Comparison of ENCODE assay signal across 22 mouse cellular contexts in the genomic region with DNA sequence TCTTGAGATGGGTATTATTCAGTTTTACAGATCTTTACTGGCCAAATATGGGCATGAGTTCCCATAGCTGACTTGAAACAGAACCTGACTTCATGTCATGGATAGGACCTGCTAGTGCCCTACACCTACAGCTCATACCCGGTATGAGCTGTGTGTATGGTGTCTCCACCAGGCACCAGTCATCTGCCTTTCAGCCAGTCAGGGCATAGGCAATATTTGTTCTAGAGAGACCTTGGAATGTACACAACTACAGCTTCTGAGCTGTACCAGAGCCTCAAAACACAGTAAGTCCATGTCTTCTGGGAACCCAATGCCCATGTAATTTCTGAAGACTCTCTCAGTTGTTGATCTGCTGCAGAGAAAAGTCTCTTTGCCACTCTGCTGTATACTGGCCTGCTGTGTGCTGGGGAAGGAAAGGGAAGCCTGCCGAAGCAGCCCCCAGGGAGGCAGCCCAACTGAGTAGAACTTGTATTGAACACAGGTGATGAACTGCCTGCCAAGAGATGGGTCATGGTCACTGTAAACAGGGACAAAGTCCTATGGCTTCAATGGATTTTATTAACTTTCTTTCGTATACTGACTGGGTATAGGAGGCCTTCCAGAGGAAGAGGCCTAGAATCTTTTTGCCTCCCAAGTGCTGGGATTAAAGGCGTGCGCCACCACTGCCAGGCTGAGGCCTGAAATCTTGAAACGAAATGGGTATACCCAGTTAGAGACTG.
"Had no signal": no experiment of that assay in that cellular context is flagged by ENCODE, and none has a peak within 500 bp of the region (broad histone marks: within the 10 kb centered on the region; RNA-seq: fewer than 3 reads in every experiment).

No protein-coding gene starts in this region.

- H3K4me2 ChIP-seq: kidney, embryonic 15.5 days; limb, embryonic 12.5 days; lung, embryonic 15.5 days; neural tube, embryonic 12.5 days; neural tube, embryonic 15.5 days; stomach, embryonic 15.5 days had no signal

- H3K9ac ChIP-seq: kidney, embryonic 15.5 days; limb, embryonic 12.5 days; lung, embryonic 15.5 days; neural tube, embryonic 12.5 days; neural tube, embryonic 15.5 days; stomach, embryonic 15.5 days had no signal

- H3K27me3 ChIP-seq: kidney, embryonic 15.5 days; limb, embryonic 12.5 days; lung, embryonic 15.5 days; megakaryocyte, embryonic 14.5 days; neural tube, embryonic 12.5 days; neural tube, embryonic 15.5 days; stomach, embryonic 15.5 days had no signal

- H3K4me1 ChIP-seq: kidney, embryonic 15.5 days; limb, embryonic 12.5 days; lung, embryonic 15.5 days; neural tube, embryonic 12.5 days; neural tube, embryonic 15.5 days; stomach, embryonic 15.5 days had no signal

- H3K9me3 ChIP-seq: kidney, embryonic 15.5 days; limb, embryonic 12.5 days; lung, embryonic 15.5 days; megakaryocyte, embryonic 14.5 days; midbrain, embryonic 10.5 days; neural tube, embryonic 12.5 days; neural tube, embryonic 15.5 days; stomach, embryonic 15.5 days had no signal

- H3K4me3 ChIP-seq: kidney, embryonic 15.5 days; left cerebral cortex, adult 2 months; limb, embryonic 12.5 days; lung, embryonic 15.5 days; megakaryocyte, embryonic 14.5 days; midbrain, embryonic 10.5 days; neural tube, embryonic 12.5 days; neural tube, embryonic 15.5 days; stomach, embryonic 15.5 days had no signal

- H3K27ac ChIP-seq: kidney, embryonic 15.5 days; left cerebral cortex, adult 2 months; limb, embryonic 12.5 days; lung, embryonic 15.5 days; midbrain, embryonic 10.5 days; neural tube, embryonic 12.5 days; neural tube, embryonic 15.5 days; stomach, embryonic 15.5 days had no signal

- ATAC-seq: intestine, postnatal 0 days had no signal

- DNase-seq: kidney, adult 2 months; kidney, postnatal 10 days; kidney, postnatal 36 days; layer of hippocampus, postnatal 36 days; lung, adult 18-20 months; lung, postnatal 10 days; lung, postnatal 36 days; midbrain, embryonic 14.5 days; right cerebral cortex, adult 18-20 months; right cerebral cortex, postnatal 14 days; right cerebral cortex, postnatal 4 days; thymus, postnatal 25 days had no signal
